ENCODE assay signal across 20 mouse cellular contexts in the genomic region with DNA sequence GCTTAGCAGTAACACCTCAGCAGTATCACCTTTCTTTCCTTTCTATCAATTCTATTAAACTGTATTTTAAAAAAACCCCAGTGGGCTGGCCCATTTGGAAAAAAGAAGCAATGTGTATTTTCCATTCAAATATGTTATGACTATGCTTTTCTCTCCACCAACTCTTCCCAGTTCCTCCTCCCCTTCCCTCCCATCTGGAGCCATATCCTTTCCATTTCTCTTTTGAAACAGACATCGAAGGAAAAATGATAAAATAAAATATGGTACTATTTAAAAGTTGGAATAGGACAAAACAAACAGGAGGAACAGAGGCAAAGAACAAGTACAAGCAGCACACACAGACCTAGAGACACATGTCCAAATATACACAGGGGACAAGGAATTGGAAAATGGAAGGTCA.
DNase-seq lines count a peak whose midpoint lies in the region; ATAC-seq lines count a peak whose summit lies in the region.
"Had no signal": no experiment of that assay in that cellular context is flagged by ENCODE, and none has a peak within 500 bp of the region (broad histone marks: within the 10 kb centered on the region; RNA-seq: fewer than 3 reads in every experiment).

No protein-coding gene starts in this region.

- H3K27ac ChIP-seq in hindbrain, embryonic 16.5 days (ENCODE audit: low read depth, low read length) = no peak overlapping the region

- H3K36me3 ChIP-seq in hindbrain, embryonic 16.5 days (ENCODE audit: control insufficient read depth, insufficient read depth, low read length) = no peaks in the 10 kb centered on the region
- H3K36me3 ChIP-seq: G1E had no signal

- H3K4me2 ChIP-seq in hindbrain, embryonic 16.5 days (ENCODE audit: low read length) = no peak overlapping the region

- H3K9me3 ChIP-seq in hindbrain, embryonic 16.5 days (ENCODE audit: control insufficient read depth, low read length) = no peaks in the 10 kb centered on the region
- H3K9me3 ChIP-seq: G1E had no signal

- H3K4me3 ChIP-seq in hindbrain, embryonic 16.5 days (ENCODE audit: low read length) = no peak overlapping the region

- 89% methylated on average over 1 of the region's 1 CpGs for WGBS in hindbrain, embryonic 16.5 days

- no peak overlapping the region for H3K9ac ChIP-seq in hindbrain, embryonic 16.5 days (ENCODE audit: low read depth, low read length)

- no peak for ATAC-seq in hindbrain, embryonic 16.5 days
- ATAC-seq: activated CD4-positive, CD25-positive, alpha-beta regulatory T cell, adult 4 months; CD4-positive, CD25-positive, alpha-beta regulatory T cell, adult 4 months; Patski had no signal

- no peaks in the 10 kb centered on the region for H3K27me3 ChIP-seq in hindbrain, embryonic 16.5 days (replicated peaks; ENCODE audit: control insufficient read depth, insufficient read depth, low read length)
- H3K27me3 ChIP-seq: CH12.LX, Patski had no signal

- peak; percentile 18 for DNase-seq in heart, adult 11 months
- DNase-seq in heart, adult 18-20 months = no peak
- peak; percentile 29 for DNase-seq in brain, adult 2 months (ENCODE audit: low read depth, low spot score)
- DNase-seq: adrenal gland, adult 2 months; adrenal gland, adult 8-10 months; adrenal gland, postnatal 10 days; adrenal gland, postnatal 14 days; adrenal gland, postnatal 25 days; adrenal gland, postnatal 36 days; B cell, adult 2 months; cerebellum, adult 11 months; cerebellum, adult 11-12 months; cerebellum, adult 18-20 months; cerebellum, adult 2 months had no signal

- H3K4me1 ChIP-seq in hindbrain, embryonic 16.5 days (ENCODE audit: control insufficient read depth, insufficient read depth, low read depth, low read length) = no peaks in the 10 kb centered on the region

Comparison
In these comparisons a context has a peak if more than half of its experiments do, and no peak if none do; other contexts are left out.
1. DNase-seq: peak in heart, adult 11 months (single experiment) and brain, adult 2 months (single experiment); none in heart, adult 18-20 months (0 of 2).